13 mouse cellular contexts compared by ENCODE assay signal in genomic region chr2:50835511-50836320, GRCm38 (mm10).
"Had no signal": no experiment of that assay in that cellular context is flagged by ENCODE, and none has a peak within 500 bp of the region (broad histone marks: within the 10 kb centered on the region; RNA-seq: fewer than 3 reads in every experiment).

No protein-coding gene starts in this region.

- H3K9ac ChIP-seq: limb, embryonic 12.5 days; liver, embryonic 13.5 days; liver, postnatal 0 days; lung, embryonic 15.5 days; midbrain, embryonic 12.5 days; stomach, embryonic 15.5 days had no signal

- DNase-seq: kidney, postnatal 14 days; liver; liver, embryonic 13.5 days; liver, postnatal 0 days; lung, postnatal 14 days; right cerebral cortex, postnatal 14 days; thymus, postnatal 36 days had no signal

- H3K9me3 ChIP-seq: limb, embryonic 12.5 days; liver, embryonic 13.5 days; lung, embryonic 15.5 days; megakaryocyte, embryonic 14.5 days; midbrain, embryonic 12.5 days; stomach, embryonic 15.5 days had no signal

- H3K4me3 ChIP-seq: limb, embryonic 12.5 days; liver, embryonic 13.5 days; lung, embryonic 15.5 days; megakaryocyte, embryonic 14.5 days; midbrain, embryonic 12.5 days; stomach, embryonic 15.5 days had no signal

- H3K4me1 ChIP-seq: liver, embryonic 13.5 days; megakaryocyte, embryonic 14.5 days; stomach, embryonic 15.5 days had no signal

- ATAC-seq: liver, postnatal 0 days had no signal

- H3K36me3 ChIP-seq: limb, embryonic 12.5 days; liver, embryonic 13.5 days; lung, embryonic 15.5 days; midbrain, embryonic 12.5 days; stomach, embryonic 15.5 days had no signal

- H3K4me2 ChIP-seq: limb, embryonic 12.5 days; liver, embryonic 13.5 days; lung, embryonic 15.5 days; midbrain, embryonic 12.5 days; stomach, embryonic 15.5 days had no signal

- H3K27ac ChIP-seq: limb, embryonic 12.5 days; liver, embryonic 13.5 days; lung, embryonic 15.5 days; macrophage; midbrain, embryonic 12.5 days; stomach, embryonic 15.5 days had no signal

- H3K27me3 ChIP-seq: limb, embryonic 12.5 days; liver, embryonic 13.5 days; lung, embryonic 15.5 days; megakaryocyte, embryonic 14.5 days; midbrain, embryonic 12.5 days; stomach, embryonic 15.5 days had no signal
